Mouse (Mus musculus) heart, adult 9 months (tissue): ENCODE results near the gene Tax1bp1.

Experiments used
- DNase-seq, 2 experiments: peaks; one replicate each; pipeline ENCODE4 v3.0.0; 2022; ENCODE audit warnings: low spot score in 2 of 2

The Tax1bp1 gene

DNA sequence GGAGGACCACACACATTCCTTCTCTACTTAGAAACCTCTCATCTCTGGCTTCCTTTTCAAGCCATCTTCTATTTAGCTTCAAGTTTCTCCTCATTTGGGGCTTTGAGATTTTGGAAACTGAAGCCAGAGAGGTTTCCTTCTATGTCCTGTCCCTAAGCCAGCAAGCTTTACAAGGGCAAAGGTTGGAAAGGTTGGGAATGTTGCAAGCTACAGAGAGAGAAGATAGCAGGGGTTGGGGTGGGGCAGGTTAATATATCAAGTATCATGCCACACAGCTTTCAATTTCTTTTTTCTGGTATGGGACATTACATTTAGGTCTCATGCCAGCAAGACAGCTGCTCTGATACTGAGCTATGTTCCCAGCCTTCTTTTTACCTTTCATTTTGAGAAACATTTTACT is 8.2 kb upstream of the Tax1bp1 start:
- no peak for DNase-seq

DNA sequence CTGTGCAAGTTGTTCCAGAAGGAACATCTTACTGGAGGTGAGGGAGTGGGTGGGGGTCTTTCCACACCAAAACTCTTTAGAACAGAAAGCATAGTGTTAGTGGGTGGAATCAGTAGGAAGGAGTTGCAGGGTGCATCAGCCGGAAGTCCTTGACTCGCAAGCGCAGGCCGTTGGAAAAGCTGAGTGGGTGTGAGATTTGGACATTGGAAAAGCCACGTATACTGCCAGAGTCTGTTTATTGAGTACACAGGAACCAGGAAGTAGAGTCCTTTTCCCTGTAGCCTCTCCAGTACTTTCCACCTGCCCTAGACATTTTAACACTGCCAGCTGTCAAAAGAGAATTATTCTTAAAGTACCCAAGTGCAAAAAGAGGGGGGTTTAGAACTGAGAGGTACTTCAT is 5.7 kb upstream of the Tax1bp1 start:
- no peak for DNase-seq

DNA sequence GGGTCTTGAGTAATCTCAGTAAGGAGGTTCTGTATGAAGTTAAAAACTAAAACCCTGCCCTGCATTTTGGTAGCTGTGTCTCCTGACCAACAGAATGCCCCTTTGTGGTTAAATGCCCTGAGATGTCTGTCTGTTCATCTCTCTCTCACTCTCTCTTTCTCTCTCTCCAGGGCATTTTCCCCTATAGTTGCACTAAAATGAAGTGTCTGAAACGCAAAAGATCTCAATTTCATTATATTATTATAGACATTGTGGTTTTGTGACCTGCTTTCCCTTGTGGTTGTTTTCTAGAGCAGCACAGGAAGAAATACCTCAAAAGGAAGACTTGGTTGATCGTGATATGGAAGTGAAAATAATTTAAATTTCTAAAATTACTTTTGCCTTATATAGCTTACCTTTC is 966 bp upstream of the Tax1bp1 start:
- DNase-seq = no peak

DNA sequence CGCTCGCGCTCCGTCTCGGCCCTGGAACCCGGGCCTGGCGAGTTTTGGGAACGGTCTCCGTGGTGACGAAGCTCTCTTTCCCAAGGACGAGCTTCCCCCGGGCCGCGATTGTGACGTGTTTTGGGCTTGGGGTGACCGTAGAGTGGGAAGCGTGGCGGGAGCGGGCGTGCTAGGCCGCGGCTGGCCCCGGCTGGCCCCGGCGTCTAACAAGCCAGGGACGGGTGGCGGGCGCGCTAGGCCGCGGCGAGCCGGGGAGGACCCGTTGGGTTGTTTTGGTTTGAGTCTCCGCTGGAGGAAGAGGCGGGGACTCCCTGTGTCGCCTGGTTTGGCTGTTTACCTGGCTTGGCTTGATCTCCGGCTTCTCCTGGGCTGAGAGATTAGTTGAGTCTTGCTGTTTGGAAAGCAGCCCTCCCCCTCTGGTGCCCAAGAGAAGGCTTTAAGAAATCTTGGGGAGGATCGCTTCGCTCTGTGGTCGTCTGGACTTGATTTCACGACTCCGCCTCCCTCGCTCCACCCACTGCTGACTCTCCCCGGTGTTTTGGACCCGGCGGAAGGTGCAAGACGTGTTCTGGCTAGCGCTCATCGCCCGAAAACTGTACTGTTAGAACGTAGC is 474 bp downstream of the Tax1bp1 start:
- peak; percentile 72 to 73 for DNase-seq

- DNase-seq = no peak
These were observed 4.1 kb downstream of the Tax1bp1 start for GRCm38 (mm10) chr6:52717493-52718192.

- peak; percentile 12 to 66 for DNase-seq
These were observed 11.4 kb downstream of the Tax1bp1 start for GRCm38 (mm10) chr6:52724805-52725439.

DNA sequence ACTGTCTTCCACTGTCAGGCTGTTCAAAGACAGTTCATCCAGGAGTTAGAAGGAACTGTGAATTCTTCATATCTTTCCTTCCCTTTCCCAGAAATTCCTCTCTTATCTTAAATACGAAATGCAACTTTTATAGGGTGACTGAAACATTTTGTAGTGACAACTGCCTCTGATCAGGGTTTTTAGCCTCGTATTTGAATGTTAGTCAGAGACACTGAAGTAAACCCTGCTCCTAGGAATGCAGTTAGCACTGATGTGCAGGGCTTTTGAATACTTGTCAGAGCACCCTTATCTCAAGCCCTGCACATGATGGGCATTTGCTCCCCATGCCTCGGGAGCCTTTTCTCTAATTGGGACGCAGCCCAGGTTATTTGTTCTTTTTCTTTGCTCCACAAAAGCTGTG is 16.8 kb downstream of the Tax1bp1 start:
- no peak for DNase-seq

- DNase-seq = no peak
These were observed 21.1 kb downstream of the Tax1bp1 start for GRCm38 (mm10) chr6:52734630-52735029.

- DNase-seq = no peak
These were observed 39.3 kb downstream of the Tax1bp1 start for GRCm38 (mm10) chr6:52752832-52753231.

GRCm38 (mm10) chr6:52765206-52765605 is 51.7 kb downstream of the Tax1bp1 start:
- DNase-seq = no peak

GRCm38 (mm10) chr6:52770789-52771188 is 57.3 kb downstream of the Tax1bp1 start:
- no peak for DNase-seq

- DNase-seq = no peak
These were observed 59.6 kb downstream of the Tax1bp1 start for GRCm38 (mm10) chr6:52773132-52773531.

DNA sequence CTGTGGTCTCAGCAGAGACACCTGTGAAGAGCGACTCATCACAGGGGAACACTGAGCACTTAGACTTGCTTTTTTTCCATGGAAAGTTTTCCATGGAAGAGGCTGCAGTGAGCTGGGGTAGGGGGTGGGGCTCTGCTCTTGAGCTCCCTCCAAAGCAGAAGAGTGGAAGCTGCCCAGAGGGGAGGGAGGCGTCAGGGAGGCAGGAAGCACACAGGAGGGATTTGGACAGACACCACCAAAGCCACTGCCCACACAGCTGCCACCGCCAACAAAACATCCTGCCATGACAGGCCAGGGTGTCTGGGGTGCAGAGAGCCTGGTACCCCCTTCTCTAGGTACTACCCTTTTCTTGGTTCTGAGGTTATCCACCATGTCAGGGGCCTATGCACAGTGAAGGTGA is 61.8 kb downstream of the Tax1bp1 start:
- DNase-seq = no peak

- DNase-seq = no peak
These were observed 62.4 kb downstream of the Tax1bp1 start for GRCm38 (mm10) chr6:52775956-52776355.

GRCm38 (mm10) chr6:52777034-52777433 is 63.5 kb downstream of the Tax1bp1 start:
- DNase-seq = no peak

GRCm38 (mm10) chr6:52778523-52778922 is 65.0 kb downstream of the Tax1bp1 start:
- DNase-seq = no peak

DNA sequence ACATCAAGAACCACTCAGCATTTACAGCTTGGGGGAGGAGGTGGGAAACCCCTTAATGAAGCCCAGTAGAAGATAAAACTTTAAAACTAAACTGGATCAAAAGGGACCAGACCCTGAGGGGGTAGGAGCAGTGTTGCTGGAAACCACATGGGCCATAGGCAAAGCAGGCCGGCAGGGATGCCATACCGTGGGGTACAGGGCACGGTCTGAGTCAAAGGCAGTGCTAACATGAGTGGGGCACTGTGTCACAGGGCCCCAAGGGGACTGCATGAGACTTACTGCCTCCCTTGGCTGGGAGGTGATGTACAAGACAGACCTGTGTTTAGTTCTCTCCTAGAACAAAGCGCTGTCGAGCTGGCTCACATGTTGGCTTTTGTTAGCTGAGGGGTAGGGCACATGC is 66.0 kb downstream of the Tax1bp1 start:
- DNase-seq = no peak

GRCm38 (mm10) chr6:52790316-52790715 is 76.8 kb downstream of the Tax1bp1 start:
- no peak for DNase-seq

- no peak for DNase-seq
These were observed 77.3 kb downstream of the Tax1bp1 start for GRCm38 (mm10) chr6:52790781-52791180.

- peak in 1 of 2 experiments; percentile 8 for DNase-seq
These were observed 78.9 kb downstream of the Tax1bp1 start for GRCm38 (mm10) chr6:52792455-52792854.

- DNase-seq = no peak
These were observed 81.7 kb downstream of the Tax1bp1 start for GRCm38 (mm10) chr6:52795029-52795841.

DNA sequence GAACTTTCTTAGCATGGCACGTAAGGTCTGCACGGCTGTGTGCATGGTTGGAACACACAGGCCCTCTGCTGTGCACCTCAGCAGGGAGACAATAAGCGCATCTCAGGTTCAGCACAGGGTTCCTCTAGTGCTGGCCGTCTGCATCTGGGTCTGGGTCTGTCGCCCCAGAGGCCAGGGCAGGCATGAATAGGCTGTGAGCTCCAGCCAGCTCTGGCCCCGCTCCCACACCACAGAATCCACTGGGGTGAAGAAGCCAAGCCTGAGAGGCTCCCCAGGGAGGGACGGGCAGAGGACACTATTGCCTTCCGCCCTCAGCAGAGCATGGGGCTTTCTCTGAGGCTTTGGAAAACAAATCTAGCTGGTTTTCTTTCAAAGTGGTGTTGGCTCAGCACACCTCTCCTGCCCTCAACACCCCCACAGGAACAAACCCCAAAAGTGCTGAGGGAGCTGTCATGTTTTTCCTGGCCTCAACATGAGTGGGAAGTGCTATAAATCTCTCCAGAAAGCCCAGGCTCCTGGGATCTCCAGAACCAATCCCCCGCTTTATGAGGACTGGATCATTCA is 82.6 kb downstream of the Tax1bp1 start:
- DNase-seq = peak; percentile 17 to 26
